ENCODE assay signal across 9 mouse cellular contexts in the genomic region with DNA sequence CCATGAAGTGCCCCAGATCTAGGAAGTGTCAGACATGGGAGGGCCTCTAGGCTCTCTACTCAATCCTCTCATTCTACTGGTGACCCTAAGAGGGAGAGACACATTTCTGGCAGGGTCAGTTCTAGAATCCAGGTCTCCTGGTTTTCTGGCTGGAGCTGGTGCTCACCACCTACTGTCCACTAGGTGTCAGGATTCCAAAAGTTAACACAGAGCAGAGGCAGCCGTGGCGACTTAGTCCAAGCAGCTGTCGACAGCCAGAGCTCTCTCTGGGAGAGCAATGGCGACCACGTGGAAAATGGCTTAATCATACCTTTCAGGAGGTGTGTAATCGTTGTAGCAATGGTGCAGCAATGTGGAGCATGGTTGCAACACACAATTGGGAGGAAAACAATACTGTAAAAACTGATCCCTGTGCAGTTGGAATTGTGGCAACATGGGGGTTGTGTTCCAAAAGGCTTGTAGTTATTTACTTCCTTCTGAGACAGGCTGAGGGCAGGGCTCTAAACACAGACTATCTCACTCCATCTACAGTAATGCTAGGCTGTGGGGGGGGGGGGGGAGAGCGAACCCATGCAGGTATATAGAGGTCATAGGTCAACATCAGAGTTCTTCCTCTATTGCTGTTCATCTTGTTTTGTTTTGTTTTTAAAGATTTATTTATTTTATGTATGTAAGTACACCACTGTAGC. TPM values are rescaled to one million over a fixed set of nuclear protein-coding genes. Genes with fewer than 3 reads are reported as not detected.
A peak's percentile ranks its signal among the peaks of the same experiment; 100 is the strongest.
DNase-seq lines count a peak whose midpoint lies in the region; ATAC-seq lines count a peak whose summit lies in the region.
"Had no signal": no experiment of that assay in that cellular context is flagged by ENCODE, and none has a peak within 500 bp of the region (broad histone marks: within the 10 kb centered on the region; RNA-seq: fewer than 3 reads in every experiment).

No protein-coding gene starts in this region.

- H3K27me3 ChIP-seq in embryonic facial prominence, embryonic 12.5 days = no peaks in the 10 kb centered on the region
- no peaks in the 10 kb centered on the region for H3K27me3 ChIP-seq in limb, embryonic 11.5 days (ENCODE audit: control insufficient read depth, insufficient read depth, low read length)
- H3K27me3 ChIP-seq in midbrain, embryonic 12.5 days = no peaks in the 10 kb centered on the region

- no peak overlapping the region for H3K27ac ChIP-seq in embryonic facial prominence, embryonic 12.5 days
- H3K27ac ChIP-seq in limb, embryonic 11.5 days (replicated peaks; ENCODE audit: low read depth, low read length) = no peak overlapping the region
- no peak overlapping the region for H3K27ac ChIP-seq in midbrain, embryonic 12.5 days (replicated peaks)

- no peak overlapping the region for H3K9ac ChIP-seq in embryonic facial prominence, embryonic 12.5 days
- no peak overlapping the region for H3K9ac ChIP-seq in limb, embryonic 11.5 days (ENCODE audit: low read length)
- no peak overlapping the region for H3K9ac ChIP-seq in midbrain, embryonic 12.5 days (replicated peaks)

- no peaks in the 10 kb centered on the region for H3K9me3 ChIP-seq in embryonic facial prominence, embryonic 12.5 days
- H3K9me3 ChIP-seq in limb, embryonic 11.5 days (ENCODE audit: control insufficient read depth, low read length) = no peaks in the 10 kb centered on the region
- H3K9me3 ChIP-seq in midbrain, embryonic 12.5 days = no peaks in the 10 kb centered on the region

- 8% methylated on average over 7 of the region's 7 CpGs for WGBS in embryonic facial prominence, embryonic 12.5 days
- WGBS in limb, embryonic 11.5 days = 11% methylated on average over 7 of the region's 7 CpGs
- WGBS in midbrain, embryonic 12.5 days = 8% methylated on average over 7 of the region's 7 CpGs

- no peak overlapping the region for H3K4me3 ChIP-seq in embryonic facial prominence, embryonic 12.5 days
- H3K4me3 ChIP-seq in limb, embryonic 11.5 days (ENCODE audit: low read depth, low read length) = no peak overlapping the region
- H3K4me3 ChIP-seq in midbrain, embryonic 12.5 days = no peak overlapping the region

- 0 out of 2 replicates have a peak, but pooled peaks have one; percentile 58 for ATAC-seq in embryonic facial prominence, embryonic 12.5 days (ENCODE audit: insufficient number of reproducible peaks, insufficient read depth, low FRiP score, low TSS enrichment)
- peak; percentile 91 for ATAC-seq in granulocyte monocyte progenitor cell, adult 5-6 weeks (replicated peaks; ENCODE audit: poor library complexity, severe bottlenecking)
- ATAC-seq in limb, embryonic 11.5 days (ENCODE audit: insufficient number of reproducible peaks, low FRiP score, low TSS enrichment, low read depth) = peak; percentile 83; the same call in 1 of the 2 replicates
- peak; percentile 77 for ATAC-seq in midbrain, embryonic 12.5 days (ENCODE audit: low FRiP score, low read depth)

- peak overlapping the region; percentile 26; the same call in 1 of the 2 replicates for H3K4me2 ChIP-seq in embryonic facial prominence, embryonic 12.5 days (replicated peaks)
- no peak overlapping the region for H3K4me2 ChIP-seq in limb, embryonic 11.5 days (ENCODE audit: low read depth, severe bottlenecking)
- no peak overlapping the region for H3K4me2 ChIP-seq in midbrain, embryonic 12.5 days (replicated peaks)

- DNase-seq in 3T3-L1 (ENCODE audit: low read depth, low spot score) = peak; percentile 86
- peak; percentile 68 for DNase-seq in adrenal gland, postnatal 14 days
- peak; percentile 76 for DNase-seq in kidney, adult 18-20 months
- peak; percentile 76 for DNase-seq in limb, embryonic 11.5 days (ENCODE audit: low spot score)
- DNase-seq in right cerebral cortex, postnatal 4 days = peak; percentile 56

- H3K4me1 ChIP-seq in embryonic facial prominence, embryonic 12.5 days = peaks cover 6% of the 10 kb centered on the region; the same call in 1 of the 2 replicates
- H3K4me1 ChIP-seq in limb, embryonic 11.5 days (ENCODE audit: control insufficient read depth, insufficient read depth, low read length) = no peaks in the 10 kb centered on the region
- peaks cover 10% of the 10 kb centered on the region for H3K4me1 ChIP-seq in midbrain, embryonic 12.5 days

- H3K36me3 ChIP-seq in embryonic facial prominence, embryonic 12.5 days = no peaks in the 10 kb centered on the region
- H3K36me3 ChIP-seq in limb, embryonic 11.5 days (ENCODE audit: control insufficient read depth, insufficient read depth, low read length) = no peaks in the 10 kb centered on the region
- no peaks in the 10 kb centered on the region for H3K36me3 ChIP-seq in midbrain, embryonic 12.5 days

RNA-seq across cellular contexts. Expression of a gene that starts 19.5 kb away (rescaled TPM):
- total RNA-seq in adrenal gland, postnatal 14 days (2021) = not detected in 2 replicates
- 5.1 and 6.4 TPM in 2 replicates for polyA plus RNA-seq in embryonic facial prominence, embryonic 12.5 days (2016; fragmentation: Nextera tagmentation; extraction: Ambion mirVana)
- not detected in 2 replicates for total RNA-seq in granulocyte monocyte progenitor cell, adult 5-6 weeks (2014; fragmentation: Nextera tagmentation)
- 0.15 TPM in 1 of 2 replicates, not detected in the other for total RNA-seq in granulocyte monocyte progenitor cell, adult 5-6 weeks (2017)
- 4.8 and 6.3 TPM in 2 replicates for polyA plus RNA-seq in limb, embryonic 11.5 days (2014; fragmentation: Nextera tagmentation; extraction: Ambion mirVana)
- polyA plus RNA-seq in midbrain, embryonic 12.5 days (2016; fragmentation: Nextera tagmentation; extraction: Ambion mirVana) = 3.8 and 4.6 TPM in 2 replicates

RNA-seq across cellular contexts. Expression of a gene that starts 28.4 kb away (rescaled TPM):
- total RNA-seq in adrenal gland, postnatal 14 days (2021) = not detected in 2 replicates
- not detected in 2 replicates for polyA plus RNA-seq in embryonic facial prominence, embryonic 12.5 days (2016; fragmentation: Nextera tagmentation; extraction: Ambion mirVana)
- not detected in 2 replicates for total RNA-seq in granulocyte monocyte progenitor cell, adult 5-6 weeks (2014; fragmentation: Nextera tagmentation)
- not detected in 2 replicates for total RNA-seq in granulocyte monocyte progenitor cell, adult 5-6 weeks (2017)
- not detected in 2 replicates for polyA plus RNA-seq in limb, embryonic 11.5 days (2014; fragmentation: Nextera tagmentation; extraction: Ambion mirVana)
- polyA plus RNA-seq in midbrain, embryonic 12.5 days (2016; fragmentation: Nextera tagmentation; extraction: Ambion mirVana) = not detected in 2 replicates
- total RNA-seq: adrenal gland, postnatal 4 days had no signal

RNA-seq across cellular contexts. Expression of a gene that starts 41.3 kb away (rescaled TPM):
- 15.3 and 16.5 TPM in 2 replicates for total RNA-seq in adrenal gland, postnatal 14 days (2021)
- 1.9 and 2.6 TPM in 2 replicates for polyA plus RNA-seq in embryonic facial prominence, embryonic 12.5 days (2016; fragmentation: Nextera tagmentation; extraction: Ambion mirVana)
- 3.6 and 8.9 TPM in 2 replicates for total RNA-seq in granulocyte monocyte progenitor cell, adult 5-6 weeks (2014; fragmentation: Nextera tagmentation)
- 2.0 and 11.7 TPM in 2 replicates for total RNA-seq in granulocyte monocyte progenitor cell, adult 5-6 weeks (2017)
- polyA plus RNA-seq in limb, embryonic 11.5 days (2014; fragmentation: Nextera tagmentation; extraction: Ambion mirVana) = 1.9 and 2.5 TPM in 2 replicates
- 1.6 and 2.0 TPM in 2 replicates for polyA plus RNA-seq in midbrain, embryonic 12.5 days (2016; fragmentation: Nextera tagmentation; extraction: Ambion mirVana)
